Comparison of ENCODE assay signal across 21 mouse cellular contexts in the genomic region with DNA sequence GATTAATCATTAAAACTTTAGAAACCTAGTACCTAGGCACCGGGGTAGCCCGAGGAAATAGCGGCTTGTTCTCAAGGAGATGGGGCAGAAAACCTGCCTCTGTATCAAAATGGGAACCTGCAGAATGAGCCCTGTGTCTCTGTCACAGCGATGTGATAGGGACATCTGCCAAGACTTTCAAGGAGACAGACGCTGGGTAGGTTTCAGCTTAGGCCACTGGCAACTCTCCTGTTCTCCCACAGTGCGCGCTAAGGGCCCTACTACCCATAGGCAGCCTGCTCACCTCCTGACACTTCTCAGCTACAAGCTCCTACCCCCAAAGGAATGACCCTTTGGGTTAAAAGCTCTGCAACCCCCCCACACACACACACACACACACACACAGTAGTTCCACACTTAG.
DNase-seq lines count a peak whose midpoint lies in the region; ATAC-seq lines count a peak whose summit lies in the region.
"Had no signal": no experiment of that assay in that cellular context is flagged by ENCODE, and none has a peak within 500 bp of the region (broad histone marks: within the 10 kb centered on the region; RNA-seq: fewer than 3 reads in every experiment).

No protein-coding gene starts in this region.

- H3K9me3 ChIP-seq in forebrain, embryonic 14.5 days (replicated peaks; ENCODE audit: control insufficient read depth, low read length) = no peaks in the 10 kb centered on the region
- H3K9me3 ChIP-seq in forebrain, embryonic 12.5 days = no peaks in the 10 kb centered on the region
- H3K9me3 ChIP-seq in midbrain, embryonic 10.5 days (replicated peaks) = no peaks in the 10 kb centered on the region
- no peaks in the 10 kb centered on the region for H3K9me3 ChIP-seq in midbrain, embryonic 15.5 days
- no peaks in the 10 kb centered on the region; the same call in 1 of the 2 replicates for H3K9me3 ChIP-seq in embryonic facial prominence, embryonic 10.5 days
- no peaks in the 10 kb centered on the region for H3K9me3 ChIP-seq in limb, embryonic 10.5 days (replicated peaks)
- H3K9me3 ChIP-seq: heart, embryonic 13.5 days; liver, embryonic 12.5 days; stomach, embryonic 15.5 days had no signal

- H3K9ac ChIP-seq in forebrain, embryonic 14.5 days (ENCODE audit: low read length) = no peak overlapping the region
- H3K9ac ChIP-seq in forebrain, embryonic 12.5 days = no peak overlapping the region
- no peak overlapping the region for H3K9ac ChIP-seq in midbrain, embryonic 15.5 days
- H3K9ac ChIP-seq: heart, embryonic 13.5 days; liver, embryonic 12.5 days; stomach, embryonic 15.5 days had no signal

- H3K36me3 ChIP-seq in forebrain, embryonic 14.5 days (ENCODE audit: control insufficient read depth, insufficient read depth, low read length) = no peaks in the 10 kb centered on the region
- no peaks in the 10 kb centered on the region for H3K36me3 ChIP-seq in forebrain, embryonic 12.5 days (replicated peaks)
- H3K36me3 ChIP-seq in midbrain, embryonic 10.5 days = no peaks in the 10 kb centered on the region
- no peaks in the 10 kb centered on the region for H3K36me3 ChIP-seq in midbrain, embryonic 15.5 days (replicated peaks)
- H3K36me3 ChIP-seq in embryonic facial prominence, embryonic 10.5 days (replicated peaks) = no peaks in the 10 kb centered on the region
- H3K36me3 ChIP-seq in limb, embryonic 10.5 days = no peaks in the 10 kb centered on the region
- H3K36me3 ChIP-seq: heart, embryonic 13.5 days; liver, embryonic 12.5 days; stomach, embryonic 15.5 days had no signal

- no peak for ATAC-seq in forebrain, embryonic 14.5 days
- ATAC-seq in forebrain, embryonic 12.5 days (ENCODE audit: low FRiP score) = no peak
- ATAC-seq in midbrain, embryonic 15.5 days (replicated peaks) = no peak
- no peak for ATAC-seq in CD4-positive, CD25-positive, alpha-beta regulatory T cell, adult 4 months
- ATAC-seq: inflammation-experienced regulatory T-cells, adult 6 months; liver, embryonic 12.5 days had no signal

- peaks cover 52% of the 10 kb centered on the region for H3K4me1 ChIP-seq in forebrain, embryonic 14.5 days (ENCODE audit: control insufficient read depth, insufficient read depth, low read length)
- H3K4me1 ChIP-seq in forebrain, embryonic 12.5 days = peaks cover 67% of the 10 kb centered on the region
- peaks cover 72% of the 10 kb centered on the region for H3K4me1 ChIP-seq in midbrain, embryonic 10.5 days
- H3K4me1 ChIP-seq in midbrain, embryonic 15.5 days = peaks cover 14% of the 10 kb centered on the region
- H3K4me1 ChIP-seq in embryonic facial prominence, embryonic 10.5 days = peaks cover 86% of the 10 kb centered on the region
- H3K4me1 ChIP-seq in limb, embryonic 10.5 days = peaks cover 81% of the 10 kb centered on the region

- no peak overlapping the region for H3K4me3 ChIP-seq in forebrain, embryonic 14.5 days (ENCODE audit: low read depth, low read length)
- H3K4me3 ChIP-seq in forebrain, embryonic 12.5 days (replicated peaks) = no peak overlapping the region
- H3K4me3 ChIP-seq in midbrain, embryonic 10.5 days = no peak overlapping the region
- H3K4me3 ChIP-seq in midbrain, embryonic 15.5 days = no peak overlapping the region
- H3K4me3 ChIP-seq in embryonic facial prominence, embryonic 10.5 days = no peak overlapping the region
- no peak overlapping the region for H3K4me3 ChIP-seq in limb, embryonic 10.5 days
- H3K4me3 ChIP-seq: heart, embryonic 13.5 days; liver, embryonic 12.5 days; myocyte; stomach, embryonic 15.5 days had no signal

- peak overlapping the region; percentile 23; the same call in 1 of the 2 replicates for H3K27ac ChIP-seq in forebrain, embryonic 14.5 days (ENCODE audit: low read depth, low read length)
- H3K27ac ChIP-seq in forebrain, embryonic 12.5 days = no peak overlapping the region
- peak overlapping the region; percentile 14; the same call in 1 of the 2 replicates for H3K27ac ChIP-seq in midbrain, embryonic 10.5 days (replicated peaks)
- H3K27ac ChIP-seq in midbrain, embryonic 15.5 days = no peak overlapping the region
- H3K27ac ChIP-seq in embryonic facial prominence, embryonic 10.5 days (replicated peaks) = peak overlapping the region; percentile 31; the same call in 1 of the 2 replicates
- H3K27ac ChIP-seq in limb, embryonic 10.5 days = 0 out of 2 replicates have a peak overlapping the region, but pooled peaks have one; percentile 37
- H3K27ac ChIP-seq: heart, embryonic 13.5 days; liver, embryonic 12.5 days; stomach, embryonic 15.5 days had no signal

- no peak overlapping the region for H3K4me2 ChIP-seq in forebrain, embryonic 14.5 days (ENCODE audit: low read length)
- H3K4me2 ChIP-seq in forebrain, embryonic 12.5 days = no peak overlapping the region
- H3K4me2 ChIP-seq in midbrain, embryonic 15.5 days = no peak overlapping the region
- H3K4me2 ChIP-seq: heart, embryonic 13.5 days; liver, embryonic 12.5 days; stomach, embryonic 15.5 days had no signal

- DNase-seq in forebrain, embryonic 14.5 days (ENCODE audit: low spot score) = no peak
- no peak for DNase-seq in midbrain, embryonic 10.5 days (ENCODE audit: low spot score)
- DNase-seq in embryonic facial prominence, embryonic 10.5 days (ENCODE audit: low spot score) = no peak
- DNase-seq in limb, embryonic 10.5 days (ENCODE audit: low spot score) = no peak
- DNase-seq: adrenal gland, adult 2 months; cerebellum, adult 11-12 months; gastrocnemius, postnatal 10 days; heart, adult 18-20 months; kidney, adult 2 months; kidney, postnatal 10 days; lung, adult 2 months; lung, postnatal 4 days; right cerebral cortex, postnatal 25 days had no signal

- no peaks in the 10 kb centered on the region for H3K27me3 ChIP-seq in forebrain, embryonic 14.5 days (replicated peaks; ENCODE audit: control insufficient read depth, insufficient read depth, low read length)
- H3K27me3 ChIP-seq in forebrain, embryonic 12.5 days = no peaks in the 10 kb centered on the region; the same call in none of the 2 replicates
- H3K27me3 ChIP-seq in midbrain, embryonic 10.5 days (ENCODE audit: low read depth, poor library complexity, severe bottlenecking) = peaks cover 60% of the 10 kb centered on the region
- H3K27me3 ChIP-seq in midbrain, embryonic 15.5 days (replicated peaks) = no peaks in the 10 kb centered on the region
- H3K27me3 ChIP-seq in embryonic facial prominence, embryonic 10.5 days (replicated peaks; ENCODE audit: low read depth, poor library complexity, severe bottlenecking) = peaks cover 14% of the 10 kb centered on the region; the same call in 1 of the 2 replicates
- H3K27me3 ChIP-seq in limb, embryonic 10.5 days (ENCODE audit: low read depth, poor library complexity, severe bottlenecking) = no peaks in the 10 kb centered on the region
- H3K27me3 ChIP-seq: stomach, embryonic 15.5 days had no signal

- WGBS in forebrain, embryonic 14.5 days = 59% methylated on average over 7 of the region's 7 CpGs
- WGBS in forebrain, embryonic 12.5 days = 83% methylated on average over 7 of the region's 7 CpGs
- 89% methylated on average over 7 of the region's 7 CpGs for WGBS in midbrain, embryonic 10.5 days
- WGBS in midbrain, embryonic 15.5 days = 74% methylated on average over 7 of the region's 7 CpGs
- WGBS in embryonic facial prominence, embryonic 10.5 days = 84% methylated on average over 7 of the region's 7 CpGs
- 87% methylated on average over 7 of the region's 7 CpGs for WGBS in limb, embryonic 10.5 days

Comparison
In these comparisons a context has a peak if more than half of its experiments do, and no peak if none do; other contexts are left out.
1. H3K27ac ChIP-seq: peak in forebrain, embryonic 14.5 days (single experiment), midbrain, embryonic 10.5 days (single experiment), embryonic facial prominence, embryonic 10.5 days (single experiment) and limb, embryonic 10.5 days (single experiment); none in forebrain, embryonic 12.5 days (single experiment) and midbrain, embryonic 15.5 days (single experiment).